Mouse (Mus musculus): Measurements from ENCODE around the gene Rcsd1. TPM values are rescaled to one million over a fixed set of nuclear protein-coding genes. Genes with fewer than 3 reads are reported as not detected.

Rcsd1 gene
- polyA plus RNA-seq, 1 experiment from 2014 or later, result 15.0 TPM

GRCm38 (mm10) chr1:165605108-165605507, 104.4 kb downstream of the Rcsd1 start:
- DNase-seq (no peak), ATAC-seq (no peak)
- H3K9ac ChIP-seq (replicated peaks), result no peak overlapping the region
- no peaks in the 10 kb centered on the region for H3K9me3 ChIP-seq (ENCODE audit: low read length)
- H3K4me1 ChIP-seq (ENCODE audit: insufficient read depth), result peaks cover 7% of the 10 kb centered on the region
- H3K27ac ChIP-seq (ENCODE audit: low read depth), result no peak overlapping the region
- no peaks in the 10 kb centered on the region for H3K27me3 ChIP-seq (ENCODE audit: insufficient read depth, low read length)
- 80% methylated on average over 3 of the region's 3 CpGs for WGBS (ENCODE audit: insufficient replicate concordance)
- TF ChIP-seq EP300 (IDR thresholded peaks at IDR 0.05; ENCODE audit: low read depth) (no peak), CTCF (IDR thresholded peaks at IDR 0.05; ENCODE audit: low read depth) (no peak)
- H3K4me2 ChIP-seq (ENCODE audit: low read depth, low read length), result no peak overlapping the region
- H3K36me3 ChIP-seq (replicated peaks; ENCODE audit: insufficient read depth, low read length), result 0 out of 2 replicates have a peak, but pooled peaks cover 3% of the 10 kb centered on the region
- no peak overlapping the region for H3K4me3 ChIP-seq (ENCODE audit: low read depth, low read length)

GRCm38 (mm10) chr1:165604203-165604602, 105.4 kb downstream of the Rcsd1 start:
- TF ChIP-seq CTCF (IDR thresholded peaks at IDR 0.05; ENCODE audit: low read depth), result no peak
- TF ChIP-seq EP300 (IDR thresholded peaks at IDR 0.05; ENCODE audit: low read depth), result no peak
- WGBS (ENCODE audit: insufficient replicate concordance), result 52% methylated on average over 8 of the region's 8 CpGs
- no peak overlapping the region for H3K9ac ChIP-seq (replicated peaks)

GRCm38 (mm10) chr1:165603218-165603617, 106.3 kb downstream of the Rcsd1 start:
- Histone ChIP-seq H3K4me3 (ENCODE audit: low read depth, low read length) (no peak overlapping the region), H3K4me2 (ENCODE audit: low read depth, low read length) (no peak overlapping the region), H3K36me3 (replicated peaks; ENCODE audit: insufficient read depth, low read length) (peaks cover 6% of the 10 kb centered on the region; the same call in 1 of the 2 replicates), H3K9ac (replicated peaks) (no peak overlapping the region), H3K9me3 (ENCODE audit: low read length) (no peaks in the 10 kb centered on the region), H3K27me3 (ENCODE audit: insufficient read depth, low read length) (no peaks in the 10 kb centered on the region), H3K4me1 (ENCODE audit: insufficient read depth) (0 out of 2 replicates have a peak, but pooled peaks cover under 1% of the 10 kb centered on the region), H3K27ac (ENCODE audit: low read depth) (no peak overlapping the region)
- ATAC-seq (no peak), DNase-seq (no peak)
- 75% methylated on average over 14 of the region's 14 CpGs for WGBS (ENCODE audit: insufficient replicate concordance)
- TF ChIP-seq EP300 (IDR thresholded peaks at IDR 0.05; ENCODE audit: low read depth), result no peak
- no peak for TF ChIP-seq CTCF (IDR thresholded peaks at IDR 0.05; ENCODE audit: low read depth)

More at GRCm38 (mm10) chr1:165604203-165604602, 105.4 kb downstream of the Rcsd1 start:
- Histone ChIP-seq H3K36me3 (replicated peaks; ENCODE audit: insufficient read depth, low read length) (0 out of 2 replicates have a peak, but pooled peaks cover 3% of the 10 kb centered on the region), H3K4me2 (ENCODE audit: low read depth, low read length) (no peak overlapping the region), H3K4me1 (ENCODE audit: insufficient read depth) (0 out of 2 replicates have a peak, but pooled peaks cover 3% of the 10 kb centered on the region), H3K4me3 (ENCODE audit: low read depth, low read length) (no peak overlapping the region), H3K27me3 (ENCODE audit: insufficient read depth, low read length) (no peaks in the 10 kb centered on the region), H3K9me3 (ENCODE audit: low read length) (no peaks in the 10 kb centered on the region), H3K27ac (ENCODE audit: low read depth) (no peak overlapping the region)
- DNase-seq (no peak), ATAC-seq (no peak)

GRCm38 (mm10) chr1:165601775-165602280, 107.7 kb downstream of the Rcsd1 start:
- H3K27me3 ChIP-seq (ENCODE audit: insufficient read depth, low read length), result no peaks in the 10 kb centered on the region
- TF ChIP-seq EP300 (IDR thresholded peaks at IDR 0.05; ENCODE audit: low read depth) (no peak), CTCF (IDR thresholded peaks at IDR 0.05; ENCODE audit: low read depth) (no peak)
- H3K36me3 ChIP-seq (replicated peaks; ENCODE audit: insufficient read depth, low read length), result peaks cover 2% of the 10 kb centered on the region; the same call in 1 of the 2 replicates
- H3K4me1 ChIP-seq (ENCODE audit: insufficient read depth), result no peaks in the 10 kb centered on the region
- H3K4me2 ChIP-seq (ENCODE audit: low read depth, low read length), result no peak overlapping the region
- no peak overlapping the region for H3K9ac ChIP-seq (replicated peaks)
- no peak overlapping the region for H3K27ac ChIP-seq (ENCODE audit: low read depth)
- H3K4me3 ChIP-seq (ENCODE audit: low read depth, low read length), result no peak overlapping the region
- WGBS (ENCODE audit: insufficient replicate concordance), result 85% methylated on average over 10 of the region's 10 CpGs
- ATAC-seq, result no peak
- no peak for DNase-seq
- no peaks in the 10 kb centered on the region for H3K9me3 ChIP-seq (ENCODE audit: low read length)

Small RNAs within 50 kb of the gene (microRNA-seq; reads per million reads assigned to microRNA genes)
- not detected for gene Gm44458

Other genes starting within 250 kb of the Rcsd1 start
- 17.0 and 17.4 TPM in 2 replicates for gene Dcaf6, start 249.3 kb downstream of the Rcsd1 start, polyA plus RNA-seq (2015; fragmentation: Nextera tagmentation; extraction: Ambion mirVana)
- gene Mpc2, start 249.1 kb downstream of the Rcsd1 start, polyA plus RNA-seq (2015; fragmentation: Nextera tagmentation; extraction: Ambion mirVana), result 858 and 927 TPM in 2 replicates
- gene Adcy10, start 224.6 kb downstream of the Rcsd1 start, polyA plus RNA-seq (2015; fragmentation: Nextera tagmentation; extraction: Ambion mirVana), result 0.08 and 0.19 TPM in 2 replicates
- gene Mpzl1, start 75.2 kb downstream of the Rcsd1 start, polyA plus RNA-seq (2015; fragmentation: Nextera tagmentation; extraction: Ambion mirVana), result 26.6 and 33.4 TPM in 2 replicates
- 289 and 305 TPM in 2 replicates for gene Creg1, start 54.0 kb upstream of the Rcsd1 start, polyA plus RNA-seq (2015; fragmentation: Nextera tagmentation; extraction: Ambion mirVana)
- gene Cd247, start 78.9 kb upstream of the Rcsd1 start, polyA plus RNA-seq (2015; fragmentation: Nextera tagmentation; extraction: Ambion mirVana), result 0.13 and 0.43 TPM in 2 replicates

Measured in liver, postnatal 0 days (tissue).